Mouse (Mus musculus) MEL (cell line): Measurements from ENCODE around the gene Xrcc3.

Experiments used
- ETS1 ChIP-seq: IDR thresholded peaks from 2 replicates; pipeline ENCODE4 v1.6.1; 2012; ENCODE audit warnings: low read depth, mild to moderate bottlenecking, inconsistent platforms, low read length, improper control_type of control experiment, moderate library complexity
- GABPA ChIP-seq: IDR thresholded peaks from 2 replicates; pipeline ENCODE4 v1.6.1; 2012; ENCODE audit warnings: low read depth, mild to moderate bottlenecking, inconsistent platforms, low read length, improper control_type of control experiment, moderate library complexity
- POLR2A ChIP-seq, 2 experiments: IDR thresholded peaks; 2 replicates each; pipeline ENCODE4 v1.6.1; 2011 to 2012; ENCODE audit warnings: low read length in 2 of 2, mild to moderate bottlenecking in 2 of 2, control low read depth in 1 of 2, improper control_type of control experiment in 1 of 2, low read depth in 1 of 2, moderate library complexity in 1 of 2; ENCODE audit not compliant: control insufficient read depth in 1 of 2, insufficient read depth in 1 of 2, poor library complexity in 1 of 2

DNA sequence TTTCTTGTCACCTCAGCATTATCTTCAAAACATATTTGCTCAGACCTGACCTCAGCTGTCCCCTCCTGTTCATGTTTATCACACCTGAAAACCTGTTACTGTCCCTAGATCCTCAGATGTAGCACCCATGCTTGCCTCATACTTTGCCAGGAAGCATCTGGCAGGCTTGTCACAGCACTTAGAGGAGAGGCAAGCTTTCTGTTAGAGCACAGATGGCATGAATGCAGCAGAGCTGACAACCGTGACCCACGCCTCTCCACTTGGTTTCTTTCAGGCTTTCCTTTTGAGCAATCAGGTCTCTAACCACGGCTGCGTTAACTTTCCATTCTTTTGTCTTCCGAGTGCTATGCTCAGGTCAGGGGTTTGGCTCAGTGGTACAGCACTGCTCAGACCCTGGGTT lies 15.8 kb upstream of the Xrcc3 start:
- TF ChIP-seq ETS1 = no peak
- no peak for TF ChIP-seq GABPA
- no peak for TF ChIP-seq POLR2A (IDR thresholded peaks at IDR 0.05; ENCODE audit: control insufficient read depth in 1 of 2, insufficient read depth in 1 of 2, low read depth in 1 of 2, low read length in 2 of 2, poor library complexity in 1 of 2)
